ENCODE assay signal across 19 mouse cellular contexts in genomic region chr17:5765746-5766145, GRCm38 (mm10).
DNase-seq lines count a peak whose midpoint lies in the region; TF ChIP-seq lines count a peak whose summit lies in the region.
"Had no signal": no experiment of that assay in that cellular context is flagged by ENCODE, and none has a peak within 500 bp of the region (broad histone marks: within the 10 kb centered on the region; RNA-seq: fewer than 3 reads in every experiment).

No protein-coding gene starts in this region.

- H3K27me3 ChIP-seq in heart, adult 2 months (ENCODE audit: control insufficient read depth, insufficient read depth, low read length) = no peaks in the 10 kb centered on the region; the same call in 1 of the 2 replicates
- H3K27me3 ChIP-seq in megakaryocyte, embryonic 14.5 days (replicated peaks) = peaks cover 56% of the 10 kb centered on the region
- H3K27me3 ChIP-seq: embryonic facial prominence, embryonic 15.5 days; forebrain, embryonic 12.5 days; heart, embryonic 13.5 days; hindbrain, embryonic 15.5 days had no signal

- TF ChIP-seq CTCF in heart, adult 2 months (IDR thresholded peaks at IDR 0.05) = no peak

- no peaks in the 10 kb centered on the region; the same call in 1 of the 2 replicates for H3K4me1 ChIP-seq in heart, adult 2 months (ENCODE audit: control insufficient read depth, insufficient read depth, low read length)
- H3K4me1 ChIP-seq in megakaryocyte, embryonic 14.5 days = peaks cover 14% of the 10 kb centered on the region

- TF ChIP-seq EP300 in heart, adult 2 months (IDR thresholded peaks at IDR 0.05; ENCODE audit: insufficient read depth, low read depth, low read length) = no peak

- no peaks in the 10 kb centered on the region for H3K9me3 ChIP-seq in megakaryocyte, embryonic 14.5 days
- H3K9me3 ChIP-seq: embryonic facial prominence, embryonic 15.5 days; forebrain, embryonic 12.5 days; heart, embryonic 13.5 days; hindbrain, embryonic 15.5 days had no signal

- no peak overlapping the region for H3K27ac ChIP-seq in heart, adult 2 months
- H3K27ac ChIP-seq: embryonic facial prominence, embryonic 15.5 days; forebrain, embryonic 12.5 days; heart, embryonic 13.5 days; hindbrain, embryonic 15.5 days had no signal

- H3K4me3 ChIP-seq in heart, adult 2 months = no peak overlapping the region
- H3K4me3 ChIP-seq in megakaryocyte, embryonic 14.5 days (replicated peaks) = peak overlapping the region; percentile 50
- H3K4me3 ChIP-seq: embryonic facial prominence, embryonic 15.5 days; erythroblast, embryonic 14.5 days; forebrain, embryonic 12.5 days; heart, embryonic 13.5 days; hindbrain, embryonic 15.5 days had no signal

- WGBS in heart, adult 2 months = 91% methylated on average over 4 of the region's 4 CpGs

- DNase-seq in heart, adult 11 months = peak; percentile 89
- no peak for DNase-seq in heart, adult 2 months
- peak; percentile 4 for DNase-seq in urinary bladder, adult 2 months (ENCODE audit: low spot score)
- DNase-seq in urinary bladder, postnatal 14 days (ENCODE audit: low spot score) = no peak
- DNase-seq in kidney, postnatal 25 days = no peak
- no peak for DNase-seq in layer of hippocampus, postnatal 36 days
- DNase-seq in left cerebral cortex, adult 18-20 months (ENCODE audit: low spot score in 2 of 2) = no peak
- DNase-seq: adrenal gland, postnatal 10 days; cerebellum, adult 2 months; cerebellum, postnatal 10 days; embryo, embryonic 11 days; gastrocnemius, postnatal 10 days; heart, postnatal 36 days had no signal

- no peaks in the 10 kb centered on the region for H3K79me2 ChIP-seq in heart, adult 2 months (replicated peaks; ENCODE audit: control insufficient read depth, insufficient read depth, low read length)

- intact Hi-C loops in heart, adult 2 months (cut with DNase I) = no loop called here

- H3K9ac ChIP-seq in heart, adult 2 months (ENCODE audit: low read depth, low read length) = no peak overlapping the region
- H3K9ac ChIP-seq: embryonic facial prominence, embryonic 15.5 days; forebrain, embryonic 12.5 days; heart, embryonic 13.5 days; hindbrain, embryonic 15.5 days had no signal

- TF ChIP-seq POLR2A in heart, adult 2 months (IDR thresholded peaks at IDR 0.05; ENCODE audit: insufficient read depth, low read depth, low read length) = no peak

- H3K36me3 ChIP-seq in heart, adult 2 months (ENCODE audit: control insufficient read depth, insufficient read depth, low read length) = no peaks in the 10 kb centered on the region
- no peaks in the 10 kb centered on the region for H3K36me3 ChIP-seq in megakaryocyte, embryonic 14.5 days (replicated peaks; ENCODE audit: low read length)
- H3K36me3 ChIP-seq: embryonic facial prominence, embryonic 15.5 days; forebrain, embryonic 12.5 days; heart, embryonic 13.5 days; hindbrain, embryonic 15.5 days had no signal

Comparison
In these comparisons a context has a peak if more than half of its experiments do, and no peak if none do; other contexts are left out.
1. DNase-seq: peak in heart, adult 11 months (single experiment) and urinary bladder, adult 2 months (single experiment); none in heart, adult 2 months (0 of 2), urinary bladder, postnatal 14 days (single experiment), kidney, postnatal 25 days (0 of 2), layer of hippocampus, postnatal 36 days (0 of 2) and left cerebral cortex, adult 18-20 months (0 of 2).